Mouse (Mus musculus) neural tube, embryonic 10.5 days (tissue): Measurements from ENCODE around the gene Dennd6b.

Experiments used
- DNase-seq: peaks from one replicate; pipeline ENCODE4 v3.0.0-alpha.2; 2017; ENCODE audit warnings: low spot score; ENCODE audit errors: extremely low spot score

Dennd6b gene

GRCm38 (mm10) chr15:89161397-89161796 lies 34.9 kb downstream of the Dennd6b start:
- no peak for DNase-seq

DNA sequence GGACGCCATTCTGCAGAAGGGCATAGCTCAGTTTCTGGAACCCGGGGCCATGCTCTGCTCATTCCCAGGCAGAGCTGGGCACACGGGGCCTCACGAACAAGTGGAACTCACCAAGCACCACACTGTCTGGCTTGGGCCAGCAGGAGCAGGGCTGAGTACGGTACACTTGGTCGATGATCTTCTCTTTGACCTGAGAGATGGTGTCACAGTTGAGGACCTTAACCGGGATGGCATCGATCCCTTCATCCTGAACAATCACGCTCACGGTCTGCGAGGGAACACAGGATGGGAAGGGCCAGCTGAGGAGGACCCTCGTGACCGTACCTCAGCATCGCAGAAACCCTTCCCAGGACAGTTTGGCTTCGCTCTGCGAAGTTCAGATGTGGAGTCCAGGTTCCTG lies 37.8 kb downstream of the Dennd6b start:
- DNase-seq = no peak

- peak; percentile 68 for DNase-seq
Observed at GRCm38 (mm10) chr15:89157954-89158353, 38.3 kb downstream of the Dennd6b start.

DNA sequence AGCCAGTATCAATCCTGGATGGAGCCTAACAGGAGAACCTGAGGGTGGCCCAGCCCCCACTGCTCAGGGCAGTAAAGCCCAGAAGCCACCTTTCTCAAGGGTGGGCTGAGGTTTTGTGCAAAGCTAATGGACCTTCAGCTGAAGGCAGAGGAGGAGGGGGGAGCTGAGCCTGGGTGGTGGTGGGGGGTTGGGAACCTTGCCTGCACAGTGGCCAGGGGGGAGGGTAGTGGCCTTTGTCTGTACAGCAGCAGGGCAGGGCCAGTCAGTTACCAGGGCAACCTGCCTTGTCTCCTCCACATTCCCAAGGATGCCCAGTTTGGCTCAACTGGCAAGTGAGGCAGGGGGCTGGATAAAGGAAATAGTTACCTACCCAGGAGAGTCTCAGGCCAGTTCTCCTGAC lies 44.0 kb downstream of the Dennd6b start:
- DNase-seq = no peak

- peak; percentile 64 for DNase-seq
Observed at GRCm38 (mm10) chr15:89150041-89150390, 46.3 kb downstream of the Dennd6b start.

DNA sequence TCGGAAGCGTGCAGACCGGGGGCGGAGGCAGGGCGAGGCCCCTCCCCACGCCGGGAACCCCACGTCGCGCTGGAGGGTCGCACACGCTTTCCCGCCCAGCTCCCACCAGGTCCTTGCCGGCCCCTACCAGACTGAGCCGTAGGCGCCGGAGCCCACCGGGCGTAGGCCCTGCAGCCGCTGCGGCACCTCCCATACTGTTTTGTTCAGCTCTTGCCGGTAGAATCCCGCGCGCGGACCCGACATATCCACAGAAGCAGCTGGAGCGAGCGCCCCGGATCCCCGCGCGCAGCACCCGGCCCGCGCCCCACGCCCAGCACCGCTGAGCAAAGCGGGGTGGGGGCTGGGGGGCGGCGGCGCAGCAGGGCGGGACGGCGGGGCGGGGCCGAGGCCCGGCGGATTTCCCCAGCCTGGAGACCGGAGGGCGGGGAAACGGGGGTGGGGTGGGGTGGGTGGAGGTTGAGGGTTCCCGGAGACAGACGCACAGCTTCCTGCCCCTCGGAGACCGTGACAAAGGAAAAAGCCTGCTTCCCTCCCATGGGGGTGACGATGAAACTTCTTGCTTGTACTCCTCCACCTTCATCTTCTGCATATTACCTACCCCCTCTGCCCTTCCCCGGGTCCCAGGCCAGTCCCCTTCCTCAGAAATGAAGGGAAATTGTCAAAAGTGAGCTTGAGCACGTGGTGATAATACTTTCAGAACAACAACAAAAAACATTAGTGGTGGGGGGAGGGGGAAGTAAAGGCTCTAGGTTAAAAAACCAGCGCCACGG lies 46.8 kb downstream of the Dennd6b start, which contains the start of gene Mapk11:
Gene Mapk11 (minus strand): TSS at position 358 of the 770 bp plus-strand sequence.
- DNase-seq = peak; percentile 68

DNA sequence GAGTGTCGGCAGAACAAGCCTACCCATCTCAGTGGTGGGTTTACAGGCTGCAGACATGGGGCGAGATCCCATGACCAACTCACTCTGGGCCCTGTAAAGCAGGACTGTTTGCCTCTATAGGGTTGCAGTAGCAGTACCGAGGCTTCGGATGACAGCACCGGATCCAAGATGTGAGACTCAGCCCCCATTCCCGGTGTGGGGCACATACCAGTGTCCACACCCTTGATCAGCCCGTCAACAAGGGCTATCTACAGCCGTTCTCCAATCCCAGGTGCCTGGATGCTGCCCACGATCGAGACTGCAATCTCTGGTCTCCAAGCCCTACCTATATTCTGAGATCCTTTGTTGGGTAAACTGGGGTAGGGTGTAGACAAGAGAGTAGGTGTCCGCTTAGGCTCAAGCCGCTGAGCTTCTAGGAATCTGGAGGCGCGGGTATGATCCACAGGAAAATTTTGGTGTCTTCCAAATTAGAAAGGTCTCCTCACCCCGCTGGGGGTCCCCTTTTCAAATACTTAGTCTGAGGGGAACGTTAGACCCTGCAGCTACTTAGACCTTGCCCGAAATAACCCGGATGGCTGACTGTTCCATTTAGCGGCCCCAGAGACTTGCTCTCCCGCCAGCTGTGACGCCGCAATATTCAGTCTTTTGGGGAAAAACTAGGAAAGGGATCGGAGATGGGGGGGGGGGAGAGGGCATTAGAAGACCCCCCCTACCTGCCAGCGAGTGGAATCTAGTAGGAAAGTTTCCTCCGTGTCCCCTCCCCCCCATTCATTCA lies 47.6 kb downstream of the Dennd6b start:
- DNase-seq = peak; percentile 57

DNA sequence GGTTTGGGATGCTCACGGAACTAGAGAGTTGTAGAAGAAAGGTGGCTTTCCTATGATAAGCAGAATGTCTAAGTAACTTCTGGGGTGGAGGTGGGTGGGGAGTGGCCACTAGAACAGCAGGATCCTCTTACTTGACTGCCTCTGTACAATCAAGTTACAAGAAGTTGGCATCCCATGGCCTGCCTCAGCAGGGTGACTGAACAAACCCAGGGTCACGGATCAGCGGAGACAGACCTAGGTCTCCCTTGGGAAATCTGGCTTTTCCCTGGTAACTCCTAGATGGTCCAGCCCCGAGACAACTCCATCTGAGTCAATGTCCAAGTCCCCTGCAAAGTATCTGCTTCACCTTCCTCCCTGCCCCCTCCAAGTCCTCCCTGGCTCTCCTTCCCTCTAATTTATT lies 48.4 kb downstream of the Dennd6b start:
- DNase-seq = no peak

DNA sequence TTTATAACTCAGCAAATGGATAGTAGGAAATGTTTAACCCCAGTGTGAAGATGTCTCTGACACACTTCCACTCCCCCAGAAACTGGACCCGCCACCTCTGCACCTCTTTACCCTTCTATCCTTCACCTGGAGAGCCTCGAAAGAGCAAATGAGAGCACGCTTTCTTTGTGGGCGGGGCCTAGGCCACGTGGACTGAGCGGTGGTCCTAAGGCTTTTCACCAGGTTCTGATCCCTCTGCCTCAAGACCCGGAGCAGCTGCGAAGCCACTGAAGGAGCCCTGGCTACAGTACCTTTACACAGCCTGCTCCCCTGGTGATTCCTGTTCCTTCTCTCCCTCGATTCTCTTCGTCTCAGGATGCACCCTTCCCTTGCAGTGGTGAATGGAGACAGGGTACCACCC lies 48.8 kb downstream of the Dennd6b start:
- peak; percentile 27 for DNase-seq

GRCm38 (mm10) chr15:89147024-89147423 lies 49.3 kb downstream of the Dennd6b start:
- no peak for DNase-seq

- DNase-seq = peak; percentile 40
Observed at GRCm38 (mm10) chr15:89146537-89146936, 49.8 kb downstream of the Dennd6b start.

DNA sequence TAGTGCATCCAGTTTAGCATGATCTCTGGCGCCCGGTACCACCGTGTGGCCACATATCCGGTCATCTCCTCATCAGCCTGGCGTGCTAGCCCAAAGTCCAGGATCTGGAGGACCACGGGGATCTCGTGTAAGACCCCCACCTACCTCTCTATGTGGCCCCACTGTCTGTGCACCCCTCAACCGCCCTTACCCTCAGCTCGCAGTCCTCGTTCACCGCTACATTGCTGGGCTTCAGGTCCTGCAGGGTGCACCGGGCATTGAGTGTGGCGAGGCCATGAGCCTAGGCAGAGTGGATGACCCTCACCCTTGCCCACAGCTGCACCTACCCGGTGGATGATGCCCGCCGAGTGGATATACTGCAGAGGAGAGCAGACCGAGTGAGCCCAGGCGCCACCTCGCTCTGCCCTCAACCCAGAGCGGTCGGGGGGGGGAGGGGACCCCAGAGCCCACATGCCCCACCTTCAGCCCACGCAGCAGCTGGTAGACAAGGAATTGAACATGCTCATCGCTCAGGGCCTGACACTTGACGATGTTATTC lies 50.4 kb downstream of the Dennd6b start:
- no peak for DNase-seq

- no peak for DNase-seq
Observed at GRCm38 (mm10) chr15:89144965-89145364, 51.3 kb downstream of the Dennd6b start.

- DNase-seq = no peak
Observed at GRCm38 (mm10) chr15:89143134-89143533, 53.2 kb downstream of the Dennd6b start.

- no peak for DNase-seq
Observed at GRCm38 (mm10) chr15:89141905-89142304, 54.4 kb downstream of the Dennd6b start.

GRCm38 (mm10) chr15:89141443-89141842 lies 54.9 kb downstream of the Dennd6b start:
- no peak for DNase-seq

DNA sequence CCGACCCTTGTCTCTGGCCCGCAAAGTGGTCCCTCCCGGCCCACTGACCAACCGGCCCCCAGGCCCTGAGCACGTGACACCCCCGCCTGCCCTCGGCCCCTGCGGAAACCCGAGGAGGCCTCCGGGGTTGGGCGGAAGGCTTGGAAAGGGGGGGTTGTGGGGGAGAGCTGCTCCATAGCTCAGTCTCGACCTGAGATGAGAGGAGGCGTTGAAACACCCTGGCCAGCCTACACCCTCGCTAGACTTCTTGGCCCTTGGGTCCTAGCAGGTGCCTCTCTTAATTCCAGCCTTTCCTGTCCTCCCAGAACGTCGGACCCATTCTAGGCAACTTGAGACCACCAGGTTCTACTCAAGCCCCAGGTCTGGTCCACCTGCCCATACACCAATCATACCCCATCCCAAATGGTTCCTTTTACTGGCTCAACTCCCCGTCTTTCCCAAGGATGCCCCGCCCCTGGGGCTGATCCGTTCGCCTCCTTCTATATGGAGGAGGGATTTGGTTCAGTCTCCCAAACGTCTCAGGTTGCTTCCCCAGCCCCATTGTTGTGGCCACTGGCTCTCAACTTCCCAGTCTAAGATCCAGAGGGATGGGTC lies 55.5 kb downstream of the Dennd6b start, which contains the start of gene Mapk12:
Gene Mapk12 (minus strand): TSS at position 45 of the 594 bp plus-strand sequence.
- peak; percentile 71 for DNase-seq

GRCm38 (mm10) chr15:89140048-89140658 lies 56.1 kb downstream of the Dennd6b start:
- DNase-seq = peak; percentile 58

GRCm38 (mm10) chr15:89138531-89138930 lies 57.8 kb downstream of the Dennd6b start:
- DNase-seq = no peak

GRCm38 (mm10) chr15:89138046-89138405 lies 58.3 kb downstream of the Dennd6b start:
- no peak for DNase-seq

GRCm38 (mm10) chr15:89137378-89138045 lies 58.8 kb downstream of the Dennd6b start:
- no peak for DNase-seq
